Mouse (Mus musculus): ENCODE results near the gene Gjb5. TPM values are rescaled to one million over a fixed set of nuclear protein-coding genes. Genes with fewer than 3 reads are reported as not detected.
A peak's percentile ranks its signal among the peaks of the same experiment; 100 is the strongest.

Gene Gjb5
- polyA plus RNA-seq, 1 experiment = 0.11 TPM

DNA sequence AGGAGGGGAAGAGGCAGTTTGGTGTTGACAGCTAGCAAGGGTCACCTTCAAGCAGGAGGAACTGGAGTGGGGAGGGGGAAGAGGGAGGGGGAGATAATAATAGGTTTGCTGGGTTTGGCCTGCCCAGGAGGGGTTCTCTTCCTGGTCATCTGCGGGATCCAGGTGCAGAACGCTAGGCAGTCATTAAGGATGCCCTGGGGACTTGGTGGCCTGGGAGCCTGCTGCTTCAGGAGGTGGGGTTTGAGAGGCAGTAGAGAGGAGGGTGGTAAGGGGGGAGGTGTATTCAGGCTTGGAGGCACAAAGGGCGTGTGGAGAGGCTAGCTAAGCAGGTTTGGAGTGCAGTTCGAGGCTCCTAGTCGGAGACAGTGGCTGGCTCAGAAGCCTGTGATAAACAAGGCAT is 7.5 kb upstream of the Gjb5 start:
- Histone ChIP-seq H3K4me3 (ENCODE audit: control insufficient read depth, low read depth, low read length) (no peak overlapping the region), H3K27ac (ENCODE audit: control insufficient read depth, insufficient read depth, low read depth, low read length) (no peak overlapping the region), H3K4me1 (ENCODE audit: control insufficient read depth, insufficient read depth, low read length) (no peaks in the 10 kb centered on the region; the same call in 1 of the 2 replicates), H3K36me3 (ENCODE audit: control insufficient read depth, insufficient read depth, low read length) (no peaks in the 10 kb centered on the region), H3K27me3 (ENCODE audit: control insufficient read depth, insufficient read depth, low read length) (no peaks in the 10 kb centered on the region)
- no peak for TF ChIP-seq POLR2A (IDR thresholded peaks at IDR 0.05; ENCODE audit: control insufficient read depth, low read depth, low read length)
- no peak for TF ChIP-seq CTCF (IDR thresholded peaks at IDR 0.05; ENCODE audit: control insufficient read depth, insufficient read depth, insufficient replicate concordance, low read depth, low read length)

DNA sequence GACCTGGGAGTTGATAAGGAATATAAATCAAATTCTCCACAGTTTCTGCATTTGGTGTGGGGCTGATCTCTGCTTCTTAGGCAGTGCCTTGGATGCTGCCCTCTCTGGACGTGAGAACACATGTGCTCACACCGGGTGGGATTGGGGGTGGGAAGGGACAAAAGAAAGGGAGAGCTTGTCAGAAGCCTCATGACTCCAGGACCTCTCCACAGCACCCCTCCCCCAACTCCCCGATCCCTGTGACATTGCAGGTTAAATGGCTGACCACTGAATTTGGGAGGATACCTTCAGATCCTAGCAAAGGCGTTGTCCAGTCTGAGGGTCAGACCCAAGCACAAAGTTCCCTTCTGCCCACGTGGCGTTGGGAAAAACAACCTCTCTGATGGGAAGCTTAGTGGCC is 6.5 kb upstream of the Gjb5 start:
- TF ChIP-seq POLR2A (IDR thresholded peaks at IDR 0.05; ENCODE audit: control insufficient read depth, low read depth, low read length) = no peak
- TF ChIP-seq CTCF (IDR thresholded peaks at IDR 0.05; ENCODE audit: control insufficient read depth, insufficient read depth, insufficient replicate concordance, low read depth, low read length) = no peak
- Histone ChIP-seq H3K36me3 (ENCODE audit: control insufficient read depth, insufficient read depth, low read length) (no peaks in the 10 kb centered on the region), H3K27ac (ENCODE audit: control insufficient read depth, insufficient read depth, low read depth, low read length) (no peak overlapping the region), H3K4me3 (ENCODE audit: control insufficient read depth, low read depth, low read length) (no peak overlapping the region), H3K4me1 (ENCODE audit: control insufficient read depth, insufficient read depth, low read length) (no peaks in the 10 kb centered on the region; the same call in 1 of the 2 replicates), H3K27me3 (ENCODE audit: control insufficient read depth, insufficient read depth, low read length) (no peaks in the 10 kb centered on the region)

DNA sequence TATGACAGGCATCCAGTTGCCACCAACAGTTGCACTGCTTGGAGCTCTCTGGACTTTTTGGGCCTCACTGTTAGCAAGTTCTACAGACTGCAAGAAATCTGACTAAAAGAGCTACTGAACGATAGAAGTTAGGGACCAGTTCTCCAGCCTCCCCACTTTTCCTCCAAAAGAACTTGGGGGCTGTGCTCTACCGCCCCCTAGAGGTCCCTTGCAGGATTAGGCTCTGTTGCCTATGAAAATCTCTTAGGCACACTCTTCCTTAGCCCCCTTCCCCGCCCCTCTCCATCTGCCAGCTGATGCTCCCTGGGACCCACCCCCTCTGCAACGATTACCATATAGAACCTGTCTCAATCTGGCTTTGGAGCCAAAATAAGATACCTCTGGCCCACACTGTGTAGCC is 5.3 kb upstream of the Gjb5 start:
- H3K4me1 ChIP-seq (ENCODE audit: control insufficient read depth, insufficient read depth, low read length) = no peaks in the 10 kb centered on the region
- peak; percentile 47; the same call in 1 of the 2 replicates for TF ChIP-seq CTCF (IDR thresholded peaks at IDR 0.05; ENCODE audit: control insufficient read depth, insufficient read depth, insufficient replicate concordance, low read depth, low read length)
- TF ChIP-seq POLR2A (IDR thresholded peaks at IDR 0.05; ENCODE audit: control insufficient read depth, low read depth, low read length) = no peak
- H3K36me3 ChIP-seq (ENCODE audit: control insufficient read depth, insufficient read depth, low read length) = no peaks in the 10 kb centered on the region
- H3K27ac ChIP-seq (ENCODE audit: control insufficient read depth, insufficient read depth, low read depth, low read length) = no peak overlapping the region
- no peaks in the 10 kb centered on the region for H3K27me3 ChIP-seq (ENCODE audit: control insufficient read depth, insufficient read depth, low read length)
- no peak overlapping the region for H3K4me3 ChIP-seq (ENCODE audit: control insufficient read depth, low read depth, low read length)

DNA sequence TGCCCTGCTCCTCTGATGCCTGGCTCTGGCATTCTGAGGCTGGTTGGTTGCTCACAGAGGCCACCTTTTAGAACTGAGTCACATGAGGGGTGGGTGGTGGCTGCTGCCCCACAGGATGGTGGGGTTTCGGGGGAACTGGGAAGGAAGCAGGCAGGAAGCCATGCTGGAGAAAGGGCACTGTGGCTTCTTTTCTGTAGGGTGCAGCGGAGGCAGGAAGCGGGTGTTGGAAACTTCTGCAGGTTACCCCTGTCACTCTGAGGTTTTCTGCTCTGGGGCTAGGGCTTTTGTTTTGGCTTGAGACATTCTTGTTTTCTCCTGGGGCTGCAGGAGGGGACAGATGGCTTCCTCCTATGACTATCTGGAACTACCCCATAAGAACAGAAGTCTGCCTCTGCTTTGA is 4.5 kb upstream of the Gjb5 start:
- no peak overlapping the region for H3K4me3 ChIP-seq (ENCODE audit: control insufficient read depth, low read depth, low read length)
- no peaks in the 10 kb centered on the region for H3K27me3 ChIP-seq (ENCODE audit: control insufficient read depth, insufficient read depth, low read length)
- H3K4me1 ChIP-seq (ENCODE audit: control insufficient read depth, insufficient read depth, low read length) = no peaks in the 10 kb centered on the region
- TF ChIP-seq CTCF (IDR thresholded peaks at IDR 0.05; ENCODE audit: control insufficient read depth, insufficient read depth, insufficient replicate concordance, low read depth, low read length) (no peak), POLR2A (IDR thresholded peaks at IDR 0.05; ENCODE audit: control insufficient read depth, low read depth, low read length) (no peak)
- no peak overlapping the region for H3K27ac ChIP-seq (ENCODE audit: control insufficient read depth, insufficient read depth, low read depth, low read length)
- no peaks in the 10 kb centered on the region for H3K36me3 ChIP-seq (ENCODE audit: control insufficient read depth, insufficient read depth, low read length)

DNA sequence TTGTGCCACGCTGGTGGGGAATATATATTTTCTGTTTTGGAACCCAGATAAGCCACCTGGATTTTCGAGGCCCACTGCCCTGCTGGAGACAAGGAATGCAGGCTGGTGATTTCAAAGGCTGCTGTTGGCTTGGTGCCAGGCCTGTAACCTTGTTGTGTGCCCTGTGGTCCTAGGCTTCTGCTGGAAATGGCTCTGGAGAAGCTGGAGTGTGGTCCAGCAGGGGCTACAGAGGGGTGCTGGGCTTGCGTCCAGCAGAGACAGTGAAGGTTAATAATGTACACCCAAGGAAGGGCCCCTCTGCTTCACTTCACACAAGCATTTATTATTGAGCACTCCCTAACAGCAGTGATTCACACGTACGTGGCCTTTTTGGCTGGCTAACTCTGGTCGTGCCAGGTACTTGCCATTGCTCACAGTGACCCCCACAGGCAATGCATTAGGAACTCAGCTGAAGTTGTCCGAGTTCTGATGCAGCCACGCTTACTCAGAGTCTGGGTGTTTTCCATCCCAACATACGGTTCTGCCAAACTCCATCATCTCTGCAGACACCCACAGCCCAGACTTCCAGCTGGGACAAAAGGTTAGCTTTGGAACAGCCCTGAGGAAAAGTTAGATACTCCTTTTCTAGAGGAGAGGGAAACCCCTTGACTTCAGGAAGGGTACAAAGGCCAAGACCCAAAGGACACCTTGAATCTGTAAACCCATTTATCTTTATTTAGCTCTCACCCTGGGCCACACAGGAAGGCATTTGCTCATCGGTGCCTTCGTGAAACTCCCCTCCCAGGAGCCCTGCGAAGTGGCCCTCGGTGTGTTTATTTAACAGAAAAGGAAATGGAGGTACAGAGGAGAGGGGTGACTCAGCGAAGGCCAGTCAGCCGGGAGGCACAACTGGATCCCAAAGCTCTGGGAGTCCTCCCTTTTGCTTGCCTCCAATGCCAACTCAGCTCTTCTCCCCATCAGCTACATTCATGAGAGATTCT is 3.2 kb downstream of the Gjb5 start:
- TF ChIP-seq POLR2A (IDR thresholded peaks at IDR 0.05; ENCODE audit: control insufficient read depth, low read depth, low read length) (no peak), CTCF (IDR thresholded peaks at IDR 0.05; ENCODE audit: control insufficient read depth, insufficient read depth, insufficient replicate concordance, low read depth, low read length) (no peak)
- Histone ChIP-seq H3K27ac (ENCODE audit: control insufficient read depth, insufficient read depth, low read depth, low read length) (no peak overlapping the region), H3K4me1 (ENCODE audit: control insufficient read depth, insufficient read depth, low read length) (no peaks in the 10 kb centered on the region)

DNA sequence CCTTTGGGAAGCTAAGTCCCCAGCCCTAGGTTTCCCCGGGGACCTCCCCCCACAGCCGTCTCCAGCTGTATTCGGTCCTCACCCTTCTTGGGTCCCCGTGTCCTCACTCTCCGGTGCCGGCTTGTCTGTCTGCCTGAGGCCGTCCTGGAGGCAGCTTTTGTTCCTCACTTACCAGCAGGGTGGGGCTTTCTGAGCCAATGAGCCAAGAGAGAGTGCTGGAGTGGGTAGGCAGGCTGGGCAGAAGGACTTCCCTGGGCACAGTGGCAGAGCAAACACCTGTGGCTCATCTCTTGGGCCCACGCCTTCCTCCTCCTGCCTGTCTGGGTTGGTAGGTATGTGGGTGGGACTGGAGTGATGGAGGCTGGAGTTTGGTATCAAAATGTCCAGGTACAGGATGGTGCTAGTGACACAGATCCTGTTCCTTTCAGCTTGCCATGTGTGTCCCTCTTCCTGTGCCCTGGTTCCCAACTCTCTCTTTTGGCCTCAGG is 4.0 kb downstream of the Gjb5 start, which contains the start of gene Gjb4:
TSS of gene Gjb4 (minus strand) at position 131 of the 488 bp plus-strand sequence.
- Histone ChIP-seq H3K27ac (ENCODE audit: control insufficient read depth, insufficient read depth, low read depth, low read length) (no peak within 1 kb of the TSS), H3K36me3 (ENCODE audit: control insufficient read depth, insufficient read depth, low read length) (no peaks in the 10 kb centered on the region), H3K4me1 (ENCODE audit: control insufficient read depth, insufficient read depth, low read length) (no peaks in the 10 kb centered on the region), H3K4me3 (ENCODE audit: control insufficient read depth, low read depth, low read length) (no peak within 1 kb of the TSS), H3K27me3 (ENCODE audit: control insufficient read depth, insufficient read depth, low read length) (no peaks in the 10 kb centered on the region)
- TF ChIP-seq CTCF (IDR thresholded peaks at IDR 0.05; ENCODE audit: control insufficient read depth, insufficient read depth, insufficient replicate concordance, low read depth, low read length) (no peak), POLR2A (IDR thresholded peaks at IDR 0.05; ENCODE audit: control insufficient read depth, low read depth, low read length) (no peak)

More for the DNA sequence above, 3.2 kb downstream of the Gjb5 start:
- Histone ChIP-seq H3K36me3 (ENCODE audit: control insufficient read depth, insufficient read depth, low read length) (no peaks in the 10 kb centered on the region), H3K27me3 (ENCODE audit: control insufficient read depth, insufficient read depth, low read length) (no peaks in the 10 kb centered on the region), H3K4me3 (ENCODE audit: control insufficient read depth, low read depth, low read length) (no peak overlapping the region)

DNA sequence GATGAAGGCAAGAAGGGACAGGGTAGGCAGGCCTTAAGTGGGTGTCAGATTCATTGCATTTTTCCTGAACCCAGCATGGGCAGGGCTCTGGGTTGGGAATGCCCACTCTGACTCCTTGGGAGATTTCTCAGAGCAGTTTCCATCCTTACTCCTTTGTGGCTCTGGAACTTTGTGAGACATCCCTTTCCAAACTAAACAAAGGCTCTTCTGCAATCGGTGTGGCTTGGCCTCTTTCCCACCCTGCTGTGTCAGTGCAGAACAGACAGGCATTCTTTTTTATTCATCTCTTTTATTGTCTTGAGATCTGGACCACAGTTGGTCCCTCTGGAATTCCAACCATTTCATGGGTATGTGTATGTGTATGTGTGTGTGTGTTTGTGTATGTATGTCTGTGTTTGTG is 5.4 kb downstream of the Gjb5 start:
- Histone ChIP-seq H3K4me3 (ENCODE audit: control insufficient read depth, low read depth, low read length) (no peak overlapping the region), H3K4me1 (ENCODE audit: control insufficient read depth, insufficient read depth, low read length) (no peaks in the 10 kb centered on the region), H3K27ac (ENCODE audit: control insufficient read depth, insufficient read depth, low read depth, low read length) (no peak overlapping the region), H3K36me3 (ENCODE audit: control insufficient read depth, insufficient read depth, low read length) (no peaks in the 10 kb centered on the region), H3K27me3 (ENCODE audit: control insufficient read depth, insufficient read depth, low read length) (no peaks in the 10 kb centered on the region)
- TF ChIP-seq POLR2A (IDR thresholded peaks at IDR 0.05; ENCODE audit: control insufficient read depth, low read depth, low read length) = no peak
- no peak for TF ChIP-seq CTCF (IDR thresholded peaks at IDR 0.05; ENCODE audit: control insufficient read depth, insufficient read depth, insufficient replicate concordance, low read depth, low read length)

Data from testis, adult 2 months (tissue).